Mouse (Mus musculus): ENCODE measurements around the gene D11Wsu47e.

GRCm38 (mm10) chr11:113654105-113654504 is 30.1 kb upstream of the D11Wsu47e start:
- no peak for TF ChIP-seq CTCF (IDR thresholded peaks at IDR 0.05; ENCODE audit: low read depth)
- no peak for TF ChIP-seq EP300 (IDR thresholded peaks at IDR 0.05; ENCODE audit: low read depth)

Measured in liver, embryonic 14.5 days (tissue).